Mouse (Mus musculus): ENCODE results near the gene D030056L22Rik.

- no peak for TF ChIP-seq ZC3H11A (IDR thresholded peaks at IDR 0.05; ENCODE audit: borderline replicate concordance, low read depth, low read length)
- no peak for TF ChIP-seq CHD2 (IDR thresholded peaks at IDR 0.05; ENCODE audit: low read depth, low read length)
Measured at GRCm38 (mm10) chr19:18710903-18711302, 2.1 kb upstream of the D030056L22Rik start.

Measured in ES-E14 (cell line).